Mouse (Mus musculus) lung, embryonic 16.5 days (tissue): ENCODE results near the gene Zbp1. TPM values are rescaled to one million over a fixed set of nuclear protein-coding genes. Genes with fewer than 3 reads are reported as not detected.

Experiments used
- ATAC-seq: fragments of 200-750 bp; cut with Nextera tagmentation; 2 replicates; pipeline ENCODE4 v1.8.0; 2017; ENCODE audit warnings: low read depth, mild to moderate bottlenecking, moderate library complexity
- H3K27ac ChIP-seq: fragments of 300-500 bp; sonication (generic); 2 replicates; pipeline ENCODE4 v1.5.1; 2014; ENCODE audit warnings: mild to moderate bottlenecking, control low read depth, low read length
- H3K27me3 ChIP-seq: fragments of 300-500 bp; sonication (generic); 2 replicates; pipeline ENCODE4 v1.6.1; 2014; ENCODE audit warnings: low read depth, low read length, mixed read lengths; ENCODE audit not compliant: control insufficient read depth, insufficient read depth
- H3K36me3 ChIP-seq: fragments of 300-500 bp; sonication (generic); 2 replicates; pipeline ENCODE4 v1.6.1; 2014; ENCODE audit warnings: low read length; ENCODE audit not compliant: control insufficient read depth, insufficient read depth
- H3K4me1 ChIP-seq: fragments of 300-500 bp; sonication (generic); replicated peaks from 2 replicates; pipeline ENCODE4 v1.6.1; 2014; ENCODE audit warnings: low read length, mixed read lengths; ENCODE audit not compliant: control insufficient read depth, insufficient read depth
- H3K4me2 ChIP-seq: fragments of 300-500 bp; sonication (generic); 2 replicates; pipeline ENCODE4 v1.6.1; 2014; ENCODE audit warnings: low read depth, low read length, control low read depth
- H3K4me3 ChIP-seq: fragments of 300-500 bp; sonication (generic); 2 replicates; pipeline ENCODE4 v1.5.1; 2014; ENCODE audit warnings: mild to moderate bottlenecking, low read length, control low read depth
- H3K9ac ChIP-seq: fragments of 300-500 bp; sonication (generic); 2 replicates; pipeline ENCODE4 v1.6.1; 2014; ENCODE audit warnings: low read length, control low read depth
- H3K9me3 ChIP-seq: fragments of 300-500 bp; sonication (generic); 2 replicates; pipeline ENCODE4 v1.6.1; 2016; ENCODE audit warnings: low read length; ENCODE audit not compliant: control insufficient read depth
- WGBS: fragments of 180-500 bp; shearing (Covaris S2); extraction: QIAGEN DNeasy Blood & Tissue Kit; methylation state at CpG from one replicate; pipeline ENCODE4 v1.1.7; 2014; 5-methylcytosine and 5-hydroxymethylcytosine counted together
- polyA plus RNA-seq: library from polyadenylated mRNA; unstranded; fragments of >200 nt; fragmentation: Nextera tagmentation; extraction: Ambion mirVana; gene quantifications from 2 replicates; pipeline ENCODE4 v1.2.1, GENCODE M21; 2015

The Zbp1 gene
- polyA plus RNA-seq, 1 experiment from 2014 or later = 0.55 TPM

DNA sequence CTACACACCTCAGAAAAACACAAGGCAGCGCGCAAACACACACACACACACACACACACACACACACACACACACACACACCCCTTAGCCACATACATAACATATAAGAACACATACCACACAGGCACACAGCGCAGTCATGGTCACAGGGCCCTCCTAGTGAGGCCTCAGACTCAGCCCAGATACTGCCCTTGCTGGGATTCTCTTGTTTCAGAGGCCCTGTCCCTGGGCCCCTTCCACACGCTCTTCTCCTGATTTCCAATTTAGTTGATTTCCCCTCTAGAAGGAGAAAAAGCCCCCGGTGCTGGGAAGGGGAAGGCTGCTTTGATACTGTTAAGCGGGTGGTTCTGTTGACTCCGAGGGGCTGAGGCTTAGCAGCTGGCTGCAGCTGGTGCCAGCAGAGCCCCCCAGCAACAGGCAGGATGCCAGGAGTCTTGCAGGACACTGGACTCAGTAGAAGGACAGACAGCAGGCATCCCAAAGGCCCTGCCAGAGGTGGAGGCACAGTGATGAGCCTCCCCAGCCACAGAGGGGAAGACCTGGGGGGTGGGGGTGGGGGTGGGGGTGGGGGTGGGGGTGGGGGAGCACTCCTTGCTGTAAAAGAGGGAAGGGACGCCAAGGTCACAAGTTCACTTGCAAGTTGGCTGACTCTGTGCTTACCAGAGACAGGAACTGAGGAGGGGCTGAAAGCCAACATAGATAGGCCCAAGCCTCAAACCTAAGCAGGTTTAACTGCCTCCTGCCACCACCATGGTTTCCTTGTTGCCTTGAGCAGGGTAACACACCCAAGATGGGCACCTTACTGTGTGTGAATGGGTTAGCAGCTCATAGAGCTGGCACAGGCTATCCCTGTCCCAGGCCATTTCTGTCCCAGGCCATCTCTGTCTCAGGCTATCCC, 17.0 kb upstream of the Zbp1 start:
- H3K9ac ChIP-seq = peak overlapping the region; percentile 12; the same call in 1 of the 2 replicates
- peak; percentile 81 for ATAC-seq
- H3K4me1 ChIP-seq = peaks cover 48% of the 10 kb centered on the region
- no peaks in the 10 kb centered on the region for H3K9me3 ChIP-seq
- peak overlapping the region; percentile 79 for H3K27ac ChIP-seq
- no peak overlapping the region for H3K4me2 ChIP-seq
- no peaks in the 10 kb centered on the region for H3K27me3 ChIP-seq
- no peak overlapping the region for H3K4me3 ChIP-seq
- peaks cover 10% of the 10 kb centered on the region; the same call in 1 of the 2 replicates for H3K36me3 ChIP-seq
- WGBS = 45% methylated on average over 8 of the region's 8 CpGs

DNA sequence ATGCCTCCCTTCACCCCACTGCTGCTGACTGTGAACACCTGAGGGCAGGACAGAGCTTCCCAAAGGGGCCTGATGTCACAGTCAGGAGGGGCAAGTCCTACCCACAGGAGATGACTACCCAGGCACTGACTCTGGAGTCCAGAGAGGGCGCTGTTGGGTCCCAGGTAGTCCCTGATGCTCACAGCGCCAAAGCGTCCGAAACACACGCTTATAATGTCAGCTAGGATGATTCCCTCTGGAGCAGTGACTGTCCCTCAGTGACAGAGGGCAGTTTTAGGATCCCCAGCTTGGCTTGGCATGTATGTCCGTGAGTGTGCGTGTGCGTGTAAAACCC, 14.0 kb upstream of the Zbp1 start:
- no peaks in the 10 kb centered on the region for H3K27me3 ChIP-seq
- WGBS = 78% methylated on average over 8 of the region's 8 CpGs
- H3K9ac ChIP-seq = no peak overlapping the region
- peaks cover 16% of the 10 kb centered on the region; the same call in 1 of the 2 replicates for H3K36me3 ChIP-seq
- H3K27ac ChIP-seq = no peak overlapping the region
- no peak overlapping the region for H3K4me2 ChIP-seq
- H3K4me1 ChIP-seq = peaks cover 43% of the 10 kb centered on the region
- H3K9me3 ChIP-seq = no peaks in the 10 kb centered on the region
- ATAC-seq = no peak
- H3K4me3 ChIP-seq = no peak overlapping the region

DNA sequence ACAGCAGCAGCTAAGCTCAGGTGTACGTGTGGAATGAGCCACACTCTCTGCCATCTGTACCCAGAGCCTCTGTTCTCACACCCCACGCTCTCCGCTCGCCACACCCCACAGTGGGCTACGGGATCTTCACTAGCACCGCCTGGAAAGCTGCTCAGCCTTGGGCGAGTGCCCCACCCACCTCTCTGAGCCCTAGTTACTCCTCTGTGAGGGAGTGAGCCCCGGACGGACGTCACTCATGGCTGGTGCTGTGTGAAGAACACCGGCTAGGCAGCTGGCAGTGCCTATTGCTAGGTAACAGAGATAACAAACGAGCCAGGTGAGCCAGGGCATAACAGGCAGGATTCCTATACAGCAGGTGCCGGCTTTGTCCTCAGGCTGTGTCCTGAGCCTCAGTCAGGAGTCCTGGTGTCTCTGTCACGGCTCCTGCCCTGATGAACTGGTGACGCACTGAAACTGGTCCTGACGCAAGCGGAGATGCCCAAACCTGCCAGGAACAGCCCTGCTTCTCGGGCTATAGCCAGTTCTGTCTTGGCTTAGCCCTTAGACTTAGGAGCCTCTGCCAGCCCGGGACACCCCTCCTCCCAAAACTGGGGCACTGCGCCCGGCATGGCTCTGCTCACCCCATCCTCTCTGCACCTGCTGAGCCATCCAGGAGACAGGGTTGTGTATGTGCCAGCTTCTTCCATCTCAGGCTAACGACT, 13.5 kb upstream of the Zbp1 start:
- Histone ChIP-seq H3K9me3 (no peaks in the 10 kb centered on the region), H3K4me3 (no peak overlapping the region), H3K27me3 (no peaks in the 10 kb centered on the region), H3K27ac (no peak overlapping the region), H3K4me2 (no peak overlapping the region), H3K4me1 (peaks cover 38% of the 10 kb centered on the region), H3K36me3 (peaks cover 16% of the 10 kb centered on the region; the same call in 1 of the 2 replicates), H3K9ac (no peak overlapping the region)
- 76% methylated on average over 22 of the region's 22 CpGs for WGBS
- ATAC-seq = no peak

DNA sequence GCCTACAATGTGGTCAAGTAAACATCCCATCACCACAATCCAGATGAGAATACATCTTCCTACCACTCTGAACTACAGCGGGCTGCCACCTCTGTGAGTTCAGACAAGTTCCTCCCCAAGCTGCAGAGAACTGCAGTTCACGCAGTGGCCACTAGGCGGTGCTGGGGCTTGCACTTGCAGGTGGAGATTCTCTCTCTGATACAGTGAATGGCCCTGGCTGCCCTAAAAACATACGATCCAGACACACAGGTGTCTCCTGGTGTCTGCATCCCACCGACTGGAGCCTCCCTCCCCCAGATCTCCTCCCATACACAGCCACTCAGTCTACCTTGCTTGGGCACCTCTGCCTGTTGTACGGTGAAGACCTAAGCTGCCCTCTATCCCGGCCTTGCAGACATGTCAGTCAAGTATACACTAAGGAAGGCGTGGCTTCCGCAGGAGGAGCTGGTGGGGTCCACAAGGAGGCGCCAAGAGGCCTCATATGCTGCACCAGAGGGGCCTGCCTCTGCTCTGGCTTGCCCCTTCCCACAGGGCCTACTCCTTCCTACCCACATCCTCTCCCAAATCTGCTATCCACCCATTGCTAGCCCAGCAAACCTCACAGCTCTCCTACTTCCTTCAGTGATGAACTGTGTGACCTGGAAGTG, 11.0 kb upstream of the Zbp1 start:
- Histone ChIP-seq H3K36me3 (peaks cover 23% of the 10 kb centered on the region; the same call in 1 of the 2 replicates), H3K27ac (peak overlapping the region; percentile 53; the same call in 1 of the 2 replicates), H3K9me3 (no peaks in the 10 kb centered on the region), H3K4me1 (peaks cover 14% of the 10 kb centered on the region), H3K9ac (no peak overlapping the region), H3K27me3 (no peaks in the 10 kb centered on the region), H3K4me2 (peak overlapping the region; percentile 41), H3K4me3 (peak overlapping the region; percentile 12; the same call in 1 of the 2 replicates)
- 8% methylated on average over 10 of the region's 10 CpGs for WGBS
- ATAC-seq = peak; percentile 82

DNA sequence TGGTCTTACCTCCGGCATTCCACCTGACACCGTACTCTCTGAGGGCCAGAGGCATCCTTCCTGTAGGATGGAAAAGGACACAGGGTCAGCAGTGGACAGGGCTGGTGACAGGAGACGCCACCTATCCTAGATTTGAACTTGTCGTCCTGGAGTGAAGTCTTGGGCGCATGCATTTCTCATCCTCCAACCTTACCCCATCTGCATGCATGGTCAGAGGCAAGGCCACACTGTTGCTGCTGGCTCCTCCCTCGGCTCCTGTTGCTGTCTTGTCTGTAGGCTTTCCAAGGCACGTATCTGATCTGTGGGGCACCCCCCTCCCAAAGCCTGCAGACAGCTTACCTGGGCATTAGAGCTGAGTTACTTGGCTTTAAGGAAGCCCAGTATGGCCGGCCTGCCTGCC, 9.8 kb upstream of the Zbp1 start:
- H3K27ac ChIP-seq = no peak overlapping the region; the same call in 1 of the 2 replicates
- no peak overlapping the region for H3K4me3 ChIP-seq
- 81% methylated on average over 8 of the region's 8 CpGs for WGBS
- no peak overlapping the region for H3K9ac ChIP-seq
- H3K4me1 ChIP-seq = peaks cover 11% of the 10 kb centered on the region
- H3K4me2 ChIP-seq = no peak overlapping the region
- no peaks in the 10 kb centered on the region for H3K9me3 ChIP-seq
- H3K27me3 ChIP-seq = no peaks in the 10 kb centered on the region
- H3K36me3 ChIP-seq = peaks cover 23% of the 10 kb centered on the region; the same call in 1 of the 2 replicates
- ATAC-seq = no peak

DNA sequence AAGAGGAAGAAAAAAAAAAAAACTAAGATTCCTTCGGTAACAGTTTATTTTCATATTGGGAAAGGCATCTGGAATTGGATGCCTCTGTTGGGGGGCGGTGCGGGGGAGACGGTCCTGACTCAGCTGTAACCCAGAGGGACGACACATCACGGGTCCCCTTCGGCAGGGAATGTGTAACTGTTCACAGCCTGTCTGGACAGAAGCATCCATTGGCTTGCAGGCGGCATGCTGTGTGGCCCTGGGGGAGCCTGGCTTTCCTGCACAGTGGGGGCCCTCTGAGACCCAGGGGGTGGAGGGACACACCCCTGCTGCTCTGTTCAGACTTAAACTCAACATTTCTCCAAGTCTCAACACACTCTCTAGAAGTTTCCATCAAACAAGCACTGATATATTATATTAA, 8.1 kb upstream of the Zbp1 start:
- no peak overlapping the region for H3K9ac ChIP-seq
- H3K4me3 ChIP-seq = no peak overlapping the region
- peaks cover 9% of the 10 kb centered on the region for H3K4me1 ChIP-seq
- peaks cover 15% of the 10 kb centered on the region; the same call in 1 of the 2 replicates for H3K36me3 ChIP-seq
- H3K9me3 ChIP-seq = no peaks in the 10 kb centered on the region
- no peak overlapping the region for H3K27ac ChIP-seq
- 85% methylated on average over 8 of the region's 8 CpGs for WGBS
- H3K4me2 ChIP-seq = no peak overlapping the region
- no peak for ATAC-seq
- no peaks in the 10 kb centered on the region for H3K27me3 ChIP-seq

DNA sequence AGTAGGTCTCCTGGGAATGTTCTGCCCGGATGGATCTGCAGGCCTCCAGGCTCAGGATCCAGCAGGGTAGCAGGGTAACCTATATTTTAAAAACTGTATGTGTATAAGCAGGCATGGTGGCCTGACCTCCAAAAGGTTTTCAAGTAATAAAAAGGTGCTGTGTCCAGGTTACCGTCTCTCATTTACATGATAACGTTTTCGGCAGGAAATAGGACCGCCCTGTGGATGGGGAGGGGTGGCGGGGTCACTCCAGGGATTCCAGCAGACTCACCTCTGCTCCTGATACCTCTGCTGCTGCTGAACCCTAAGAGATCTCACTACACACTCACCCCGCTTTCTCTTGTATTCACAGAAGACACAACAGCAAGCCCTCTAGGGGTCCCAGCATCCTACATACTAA, 7.2 kb upstream of the Zbp1 start:
- peaks cover 9% of the 10 kb centered on the region for H3K4me1 ChIP-seq
- no peak overlapping the region for H3K4me2 ChIP-seq
- H3K9me3 ChIP-seq = no peaks in the 10 kb centered on the region
- H3K27me3 ChIP-seq = no peaks in the 10 kb centered on the region
- no peak for ATAC-seq
- WGBS = 76% methylated on average over 7 of the region's 7 CpGs
- no peak overlapping the region for H3K4me3 ChIP-seq
- H3K27ac ChIP-seq = no peak overlapping the region
- H3K9ac ChIP-seq = no peak overlapping the region; the same call in 1 of the 2 replicates
- H3K36me3 ChIP-seq = peaks cover 13% of the 10 kb centered on the region; the same call in 1 of the 2 replicates

DNA sequence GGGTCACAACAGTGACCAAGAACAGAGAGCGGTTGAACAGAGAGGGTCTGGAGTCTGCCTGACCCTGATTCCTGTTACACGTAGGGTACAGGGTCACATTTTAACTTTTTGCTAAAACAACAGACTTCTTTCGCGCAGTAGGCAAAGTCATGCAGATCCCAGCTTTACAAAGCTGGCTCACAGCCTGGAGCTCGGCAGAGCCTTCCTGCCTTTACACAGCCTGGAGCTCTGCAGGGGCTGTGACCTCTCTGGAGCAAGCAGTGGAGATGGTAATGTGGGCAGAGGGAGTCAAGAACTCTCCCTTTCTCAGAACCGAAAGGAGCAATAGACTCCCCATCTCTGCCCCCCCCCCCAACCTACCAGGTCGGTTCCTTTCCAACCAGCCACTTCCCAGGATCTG, 6.1 kb upstream of the Zbp1 start:
- Histone ChIP-seq H3K4me2 (no peak overlapping the region), H3K27ac (no peak overlapping the region; the same call in 1 of the 2 replicates), H3K9me3 (no peaks in the 10 kb centered on the region), H3K36me3 (peaks cover 13% of the 10 kb centered on the region; the same call in 1 of the 2 replicates), H3K27me3 (no peaks in the 10 kb centered on the region), H3K9ac (no peak overlapping the region), H3K4me1 (peaks cover 3% of the 10 kb centered on the region), H3K4me3 (no peak overlapping the region)
- no peak for ATAC-seq
- 44% methylated on average over 7 of the region's 7 CpGs for WGBS

DNA sequence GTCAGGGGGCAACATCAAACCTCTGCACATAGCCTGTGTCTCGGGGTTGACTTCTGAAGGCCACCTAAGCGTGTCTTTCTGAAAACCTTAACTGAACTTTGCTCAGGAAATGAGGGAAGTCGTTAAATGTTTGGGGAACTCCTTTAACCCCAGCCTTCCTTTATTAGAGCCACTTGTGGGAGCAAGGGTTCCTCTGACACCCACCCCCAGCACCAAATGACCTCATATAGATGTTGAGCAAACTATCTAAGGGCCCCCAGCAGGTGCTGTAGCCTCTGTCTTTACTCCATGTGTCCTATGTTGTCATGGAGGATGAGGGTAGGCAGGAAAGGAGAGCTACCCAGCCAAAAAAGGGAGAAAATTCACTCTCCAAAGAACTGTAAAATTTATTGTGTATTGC, 5.4 kb upstream of the Zbp1 start:
- Histone ChIP-seq H3K36me3 (peaks cover 13% of the 10 kb centered on the region; the same call in 1 of the 2 replicates), H3K9ac (no peak overlapping the region), H3K4me2 (no peak overlapping the region), H3K4me3 (no peak overlapping the region), H3K27me3 (no peaks in the 10 kb centered on the region), H3K27ac (no peak overlapping the region; the same call in 1 of the 2 replicates), H3K9me3 (no peaks in the 10 kb centered on the region), H3K4me1 (no peaks in the 10 kb centered on the region; the same call in none of the 2 replicates)
- no peak for ATAC-seq
- 57% methylated on average over 3 of the region's 3 CpGs for WGBS
